Mouse (Mus musculus): ENCODE results near the gene Rftn1.

- no peak for TF ChIP-seq POLR2A (IDR thresholded peaks at IDR 0.05; ENCODE audit: insufficient read depth, low read depth, low read length)
- TF ChIP-seq CTCF (IDR thresholded peaks at IDR 0.05): no peak
These were observed 39.9 kb downstream of the Rftn1 start for GRCm38 (mm10) chr17:50150416-50151207.
